Mouse (Mus musculus) myocyte (in vitro differentiated cells): ENCODE data around the gene Rnpepl1. TPM values are rescaled to one million over a fixed set of nuclear protein-coding genes. Genes with fewer than 3 reads are reported as not detected.
"Not testable (repeated sequence)": the region's sequence is repeated elsewhere in the genome, so short reads cannot be mapped to it uniquely, and the experiment has no call there.

Experiments used
- H3K27me3 ChIP-seq: one replicate; pipeline ENCODE4 v1.6.1; 2011; ENCODE audit not compliant: control insufficient read depth, insufficient read depth, insufficient read length
- H3K36me3 ChIP-seq: one replicate; pipeline ENCODE4 v1.6.1; 2011; ENCODE audit not compliant: control insufficient read depth, insufficient read depth
- H3K4me2 ChIP-seq: one replicate; pipeline ENCODE4 v1.6.1; 2011; ENCODE audit warnings: low read depth, control low read depth
- H3K4me3 ChIP-seq: one replicate; pipeline ENCODE4 v1.5.1; 2011; ENCODE audit warnings: mild to moderate bottlenecking, control low read depth, moderate library complexity
- H3K79me2 ChIP-seq: one replicate; pipeline ENCODE4 v1.6.1; 2011; ENCODE audit not compliant: control insufficient read depth, insufficient read depth
- H3ac ChIP-seq: one replicate; pipeline ENCODE4 v1.6.1; 2011; ENCODE audit not compliant: control insufficient read depth, insufficient read length
- CEBPB ChIP-seq: IDR thresholded peaks from 2 replicates; pipeline ENCODE4 v1.6.1; 2011; ENCODE audit warnings: mild to moderate bottlenecking, moderate library complexity; ENCODE audit not compliant: poor library complexity, insufficient read depth, severe bottlenecking
- E2F4 ChIP-seq: IDR thresholded peaks from one replicate; pipeline ENCODE4 v1.6.1; 2011; ENCODE audit warnings: mild to moderate bottlenecking, control low read depth, moderate library complexity; ENCODE audit not compliant: insufficient read depth
- MAX ChIP-seq: IDR thresholded peaks from one replicate; pipeline ENCODE4 v1.6.1; 2011; ENCODE audit warnings: low read depth, mild to moderate bottlenecking, control low read depth
- MYOD1 ChIP-seq, 3 experiments: IDR thresholded peaks; one replicate each; pipeline ENCODE4 v1.6.1; 2011; ENCODE audit warnings: control low read depth in 2 of 3, low read depth in 2 of 3, mild to moderate bottlenecking in 2 of 3, moderate library complexity in 1 of 3; ENCODE audit not compliant: insufficient read length in 2 of 3, control insufficient read depth in 1 of 3
- MYOG ChIP-seq, 3 experiments: IDR thresholded peaks; one replicate each; pipeline ENCODE4 v1.6.1; 2011; ENCODE audit warnings: control low read depth in 2 of 3, low read depth in 2 of 3, mild to moderate bottlenecking in 2 of 3; ENCODE audit not compliant: insufficient read length in 2 of 3, control insufficient read depth in 1 of 3, insufficient read depth in 1 of 3
- POLR2A ChIP-seq: IDR thresholded peaks from one replicate; pipeline ENCODE4 v1.6.1; 2011; ENCODE audit warnings: low read depth, mild to moderate bottlenecking, control low read depth, moderate library complexity; ENCODE audit not compliant: insufficient read length
- POLR2AphosphoS2 ChIP-seq: IDR thresholded peaks from one replicate; pipeline ENCODE4 v1.6.1; 2011; ENCODE audit warnings: low read depth, control low read depth; ENCODE audit not compliant: insufficient read length
- REST ChIP-seq: IDR thresholded peaks from one replicate; pipeline ENCODE4 v1.6.1; 2011; ENCODE audit warnings: mild to moderate bottlenecking, control low read depth, moderate library complexity; ENCODE audit not compliant: insufficient read depth, insufficient read length
- SRF ChIP-seq: IDR thresholded peaks from one replicate; pipeline ENCODE4 v1.6.1; 2011; ENCODE audit warnings: low read depth; ENCODE audit not compliant: control insufficient read depth, insufficient read length
- TCF12 ChIP-seq: IDR thresholded peaks from one replicate; pipeline ENCODE4 v1.6.1; 2011; ENCODE audit warnings: mild to moderate bottlenecking, control low read depth; ENCODE audit not compliant: poor library complexity, insufficient read depth, severe bottlenecking
- TCF3 ChIP-seq: IDR thresholded peaks from one replicate; pipeline ENCODE4 v1.6.1; 2011; ENCODE audit warnings: low read depth, control low read depth; ENCODE audit not compliant: insufficient read length
- USF1 ChIP-seq: IDR thresholded peaks from one replicate; pipeline ENCODE4 v1.6.1; 2011; ENCODE audit warnings: low read depth, mild to moderate bottlenecking, control low read depth, moderate library complexity
- polyA plus RNA-seq: library from polyadenylated mRNA; unstranded; fragments of >200 nt; fragmentation: generic; extraction: Trizol; gene quantifications from one replicate; pipeline ENCODE4 v1.2.1, GENCODE M21; 2012; ENCODE audit warnings: missing spikeins

Rnpepl1 gene
- polyA plus RNA-seq, 1 experiment: 48.6 TPM

DNA sequence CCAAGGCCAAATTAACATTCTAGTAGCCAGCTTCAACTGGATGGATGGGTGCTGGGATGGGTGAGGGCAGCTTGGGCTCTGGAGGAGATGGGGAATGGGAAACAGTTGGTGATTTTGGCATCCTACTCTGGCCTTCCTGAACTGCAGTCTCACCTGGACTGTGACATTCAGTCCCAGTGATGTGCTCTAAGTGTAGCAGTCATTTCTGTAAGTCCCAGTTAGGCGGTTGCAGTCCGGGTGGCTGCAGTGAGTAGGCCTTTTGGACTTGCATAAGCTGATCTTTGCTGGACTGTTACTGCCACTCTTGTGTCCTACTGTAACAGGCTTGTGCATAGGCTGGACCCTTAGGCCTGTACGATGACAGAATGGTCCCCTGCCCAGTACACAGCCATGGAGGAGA, 37.4 kb downstream of the Rnpepl1 start:
- no peak overlapping the region for H3K4me3 ChIP-seq
- H3K4me2 ChIP-seq: no peak overlapping the region
- no peaks in the 10 kb centered on the region for H3K36me3 ChIP-seq
- no peaks in the 10 kb centered on the region for H3K79me2 ChIP-seq
- no peak overlapping the region for H3ac ChIP-seq
- TF ChIP-seq MYOD1 (IDR thresholded peaks at IDR 0.05; ENCODE audit: control insufficient read depth in 1 of 3, insufficient read length in 2 of 3, low read depth in 2 of 3): no peak
- no peak for TF ChIP-seq USF1
- no peak for TF ChIP-seq SRF
- TF ChIP-seq TCF12: no peak
- no peak for TF ChIP-seq TCF3
- TF ChIP-seq E2F4: no peak
- TF ChIP-seq CEBPB: no peak
- TF ChIP-seq POLR2A: no peak
- TF ChIP-seq MYOG (IDR thresholded peaks at IDR 0.05; ENCODE audit: control insufficient read depth in 1 of 3, insufficient read depth in 1 of 3, insufficient read length in 2 of 3, low read depth in 2 of 3): no peak
- no peak for TF ChIP-seq REST
- no peak for TF ChIP-seq MAX
- no peak for TF ChIP-seq POLR2AphosphoS2
- H3K27me3 ChIP-seq: no peaks in the 10 kb centered on the region

DNA sequence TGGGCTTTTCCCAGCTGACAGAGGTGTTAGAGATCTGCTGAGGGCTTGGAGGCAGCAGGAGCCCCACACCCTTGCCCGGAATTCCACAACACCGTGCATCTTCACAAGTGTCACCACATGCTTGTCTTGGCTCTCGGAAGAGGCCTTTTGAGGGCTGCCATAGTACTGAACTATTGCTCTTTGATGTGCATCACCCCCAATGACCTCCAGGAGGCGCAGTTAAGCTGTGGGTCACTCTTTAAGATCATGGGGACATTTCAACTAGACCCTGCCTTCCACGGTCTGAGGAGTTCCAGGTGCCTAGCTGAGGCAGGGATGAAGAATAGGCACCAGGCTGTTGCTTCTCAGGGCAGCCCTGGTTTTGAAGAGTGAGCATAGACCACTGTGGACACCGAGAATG, 38.8 kb downstream of the Rnpepl1 start:
- H3K4me2 ChIP-seq: no peak overlapping the region
- H3K36me3 ChIP-seq: no peaks in the 10 kb centered on the region
- H3K27me3 ChIP-seq: no peaks in the 10 kb centered on the region
- no peak overlapping the region for H3K4me3 ChIP-seq
- H3K79me2 ChIP-seq: no peaks in the 10 kb centered on the region
- no peak overlapping the region for H3ac ChIP-seq
- TF ChIP-seq MYOD1 (IDR thresholded peaks at IDR 0.05; ENCODE audit: control insufficient read depth in 1 of 3, insufficient read length in 2 of 3, low read depth in 2 of 3) (no peak), TCF3 (no peak), POLR2AphosphoS2 (no peak), REST (no peak), SRF (no peak), MYOG (IDR thresholded peaks at IDR 0.05; ENCODE audit: control insufficient read depth in 1 of 3, insufficient read depth in 1 of 3, insufficient read length in 2 of 3, low read depth in 2 of 3) (no peak), CEBPB (no peak), TCF12 (no peak), E2F4 (no peak), MAX (no peak), USF1 (no peak)

DNA sequence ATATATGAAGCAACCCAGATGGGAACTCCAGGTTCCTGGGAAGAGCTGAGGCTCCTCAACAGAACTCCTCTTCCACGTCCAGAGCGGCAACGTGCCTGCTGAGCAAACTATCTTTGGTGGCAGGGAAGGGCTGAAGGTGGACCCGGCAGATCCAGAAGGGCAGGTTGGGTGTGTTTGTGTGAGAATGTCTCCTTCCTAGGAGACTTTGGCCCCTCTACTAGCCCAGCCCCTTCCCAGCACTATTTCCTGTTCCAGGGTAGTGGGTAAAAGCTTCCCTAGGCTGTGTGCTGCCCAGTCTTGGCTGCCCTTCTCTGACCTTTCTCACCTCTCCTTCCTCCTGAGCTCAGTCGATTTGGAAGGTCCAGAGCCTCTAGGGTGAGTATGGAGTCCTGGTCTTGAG, 40.0 kb downstream of the Rnpepl1 start, which contains the start of gene Gpr35:
Gene Gpr35 (plus strand): TSS at position 259 of the 400 bp plus-strand sequence.
- H3ac ChIP-seq: no peak within 1 kb of the TSS
- H3K36me3 ChIP-seq: no peaks in the 10 kb centered on the region
- H3K4me2 ChIP-seq: no peak within 1 kb of the TSS
- TF ChIP-seq TCF12: no peak
- TF ChIP-seq USF1: no peak
- TF ChIP-seq MYOG (IDR thresholded peaks at IDR 0.05; ENCODE audit: control insufficient read depth in 1 of 3, insufficient read depth in 1 of 3, insufficient read length in 2 of 3, low read depth in 2 of 3): no peak
- TF ChIP-seq SRF: no peak
- no peak for TF ChIP-seq E2F4
- TF ChIP-seq REST: no peak
- TF ChIP-seq CEBPB: no peak
- TF ChIP-seq TCF3: no peak
- no peak for TF ChIP-seq POLR2A
- TF ChIP-seq MAX: no peak
- no peak for TF ChIP-seq MYOD1 (IDR thresholded peaks at IDR 0.05; ENCODE audit: control insufficient read depth in 1 of 3, insufficient read length in 2 of 3, low read depth in 2 of 3)
- TF ChIP-seq POLR2AphosphoS2: no peak
- no peaks in the 10 kb centered on the region for H3K79me2 ChIP-seq
- H3K4me3 ChIP-seq: no peak within 1 kb of the TSS
- H3K27me3 ChIP-seq: no peaks in the 10 kb centered on the region

DNA sequence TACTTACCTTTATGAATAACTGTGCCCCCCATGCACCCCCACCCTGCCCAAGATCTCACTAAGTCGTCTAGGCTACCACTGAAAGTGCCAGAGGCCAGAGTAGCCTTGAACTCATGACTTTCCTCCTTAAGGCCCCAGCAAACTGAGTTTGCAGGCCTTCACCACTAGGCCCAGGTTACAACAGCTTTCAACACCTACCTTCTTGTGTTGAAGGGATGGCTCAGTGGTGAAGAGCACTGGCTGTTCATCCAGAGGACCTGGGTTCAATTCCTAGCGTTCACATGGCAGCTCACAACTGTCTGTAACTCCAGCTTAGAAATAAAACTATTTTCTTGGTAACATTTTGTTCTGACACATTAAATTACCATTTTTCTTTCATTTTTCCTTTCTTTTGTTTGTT, 43.1 kb downstream of the Rnpepl1 start:
- H3K4me2 ChIP-seq: no peak overlapping the region
- no peak overlapping the region for H3ac ChIP-seq
- H3K36me3 ChIP-seq: no peaks in the 10 kb centered on the region
- no peaks in the 10 kb centered on the region for H3K79me2 ChIP-seq
- no peak overlapping the region for H3K4me3 ChIP-seq
- no peak for TF ChIP-seq E2F4
- no peak for TF ChIP-seq USF1
- no peak for TF ChIP-seq MYOD1 (IDR thresholded peaks at IDR 0.05; ENCODE audit: control insufficient read depth in 1 of 3, insufficient read length in 2 of 3, low read depth in 2 of 3)
- TF ChIP-seq POLR2A: no peak
- TF ChIP-seq SRF: no peak
- TF ChIP-seq TCF12: no peak
- TF ChIP-seq MYOG (IDR thresholded peaks at IDR 0.05; ENCODE audit: control insufficient read depth in 1 of 3, insufficient read depth in 1 of 3, insufficient read length in 2 of 3, low read depth in 2 of 3): no peak
- no peak for TF ChIP-seq TCF3
- no peak for TF ChIP-seq POLR2AphosphoS2
- no peak for TF ChIP-seq CEBPB
- no peak for TF ChIP-seq MAX
- no peak for TF ChIP-seq REST
- H3K27me3 ChIP-seq: peaks cover 5% of the 10 kb centered on the region

DNA sequence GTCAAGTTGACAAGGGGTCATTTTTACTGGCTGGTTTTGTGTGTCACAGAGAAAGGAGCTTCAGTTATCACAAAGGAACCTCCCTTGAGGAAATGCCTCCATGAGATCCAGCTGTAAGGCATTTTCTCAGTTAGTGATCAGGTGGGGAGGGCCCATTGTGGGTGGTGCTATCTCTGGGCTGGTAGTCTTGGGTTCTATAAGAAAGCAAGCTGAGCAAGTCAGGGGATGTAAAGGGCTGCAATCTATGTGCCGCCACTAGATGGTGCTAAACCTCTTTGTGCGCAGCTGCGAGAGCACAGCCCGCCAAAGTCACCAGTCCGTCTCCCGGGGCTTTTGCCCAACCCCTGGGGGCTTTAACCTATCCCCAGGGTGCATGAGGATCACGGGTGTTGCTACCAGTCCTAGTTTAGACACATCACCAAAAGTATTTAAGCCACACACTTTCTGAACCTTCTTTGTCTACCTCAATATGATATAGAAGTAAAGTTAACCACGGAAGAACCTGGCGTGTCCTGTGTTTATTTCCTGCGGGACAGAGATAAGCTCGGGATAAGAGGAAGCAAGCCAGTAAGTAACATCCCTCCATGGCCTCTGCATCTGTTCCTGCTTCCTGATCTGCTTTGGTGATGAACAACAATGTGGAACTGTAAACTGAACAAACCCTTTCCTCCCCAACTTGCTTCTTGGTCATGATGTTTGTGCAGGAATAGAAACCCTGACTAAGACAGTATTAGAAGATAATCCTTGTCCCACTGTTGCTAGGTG, 46.2 kb downstream of the Rnpepl1 start:
- H3K4me3 ChIP-seq, H3K36me3 ChIP-seq, H3ac ChIP-seq, H3K79me2 ChIP-seq: not testable (repeated sequence)
- Histone ChIP-seq H3K4me2 (peak overlapping the region; percentile 36), H3K27me3 (peaks cover 21% of the 10 kb centered on the region)
